In the genomic region with DNA sequence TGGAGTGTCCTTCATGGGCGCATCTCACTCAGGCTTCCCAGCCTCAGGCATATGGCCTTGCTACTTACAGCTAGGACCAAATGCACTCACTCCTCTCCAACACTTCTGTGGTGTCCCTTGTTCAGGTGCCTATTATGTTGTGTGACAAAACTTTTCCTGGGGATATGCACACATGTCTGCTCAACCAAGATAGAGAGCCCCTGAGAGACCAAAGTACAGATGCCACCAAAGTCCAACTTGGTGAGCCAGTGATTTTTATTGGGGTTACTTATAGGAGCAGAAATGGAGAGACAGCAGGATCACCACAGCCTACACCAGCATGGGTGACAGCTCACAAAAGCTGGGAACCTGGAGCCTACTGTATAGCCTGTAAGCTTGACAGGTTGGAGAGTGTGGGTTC, we compare ENCODE assay signal across 29 mouse cellular contexts.
"Had no signal": no experiment of that assay in that cellular context is flagged by ENCODE, and none has a peak within 500 bp of the region (broad histone marks: within the 10 kb centered on the region; RNA-seq: fewer than 3 reads in every experiment).

No protein-coding gene starts in this region.

- H3K4me2 ChIP-seq: limb, embryonic 12.5 days; limb, embryonic 13.5 days; limb, embryonic 15.5 days; liver, embryonic 11.5 days; liver, embryonic 12.5 days; liver, embryonic 13.5 days; liver, embryonic 15.5 days; lung, embryonic 14.5 days; lung, embryonic 15.5 days; midbrain, embryonic 11.5 days; midbrain, embryonic 12.5 days; midbrain, embryonic 13.5 days; midbrain, embryonic 15.5 days; neural tube, embryonic 12.5 days had no signal

- H3K9ac ChIP-seq: limb, embryonic 12.5 days; limb, embryonic 13.5 days; limb, embryonic 15.5 days; liver, embryonic 12.5 days; liver, embryonic 13.5 days; liver, embryonic 14.5 days; liver, embryonic 15.5 days; liver, postnatal 0 days; lung, embryonic 14.5 days; lung, embryonic 15.5 days; midbrain, embryonic 12.5 days; midbrain, embryonic 13.5 days; midbrain, embryonic 15.5 days; neural tube, embryonic 12.5 days had no signal

- H3K4me1 ChIP-seq: limb, embryonic 10.5 days; limb, embryonic 12.5 days; limb, embryonic 13.5 days; limb, embryonic 15.5 days; liver, embryonic 12.5 days; liver, embryonic 13.5 days; liver, embryonic 15.5 days; lung, embryonic 15.5 days; midbrain, embryonic 10.5 days; midbrain, embryonic 12.5 days; midbrain, embryonic 13.5 days; midbrain, embryonic 15.5 days; neural tube, embryonic 12.5 days had no signal

- H3K4me3 ChIP-seq: limb, embryonic 10.5 days; limb, embryonic 12.5 days; limb, embryonic 13.5 days; limb, embryonic 15.5 days; liver, embryonic 12.5 days; liver, embryonic 13.5 days; liver, embryonic 15.5 days; lung, embryonic 15.5 days; midbrain, embryonic 10.5 days; midbrain, embryonic 12.5 days; midbrain, embryonic 13.5 days; midbrain, embryonic 15.5 days; myocyte; neural tube, embryonic 12.5 days had no signal

- H3K27ac ChIP-seq: limb, embryonic 10.5 days; limb, embryonic 12.5 days; limb, embryonic 13.5 days; limb, embryonic 15.5 days; liver, embryonic 12.5 days; liver, embryonic 13.5 days; liver, embryonic 14.5 days; liver, embryonic 15.5 days; lung, embryonic 15.5 days; macrophage; midbrain, embryonic 10.5 days; midbrain, embryonic 12.5 days; midbrain, embryonic 13.5 days; midbrain, embryonic 15.5 days; neural tube, embryonic 12.5 days had no signal

- H3K9me3 ChIP-seq: limb, embryonic 10.5 days; limb, embryonic 12.5 days; limb, embryonic 13.5 days; limb, embryonic 15.5 days; liver, embryonic 12.5 days; liver, embryonic 13.5 days; liver, embryonic 15.5 days; lung, embryonic 15.5 days; midbrain, embryonic 10.5 days; midbrain, embryonic 12.5 days; midbrain, embryonic 13.5 days; midbrain, embryonic 15.5 days; neural tube, embryonic 12.5 days had no signal

- H3K27me3 ChIP-seq: limb, embryonic 12.5 days; limb, embryonic 13.5 days; limb, embryonic 15.5 days; liver, embryonic 12.5 days; liver, embryonic 13.5 days; liver, embryonic 15.5 days; lung, embryonic 15.5 days; midbrain, embryonic 12.5 days; midbrain, embryonic 13.5 days; midbrain, embryonic 15.5 days; neural tube, embryonic 12.5 days had no signal

- DNase-seq: left cerebral cortex, postnatal 4 days; liver; liver, embryonic 13.5 days; liver, postnatal 0 days; lung, adult 18-20 months; lung, adult 2 months; lung, embryonic 14.5 days; lung, postnatal 14 days; lung, postnatal 4 days; midbrain, embryonic 14.5 days had no signal

- ATAC-seq: liver, embryonic 12.5 days; liver, postnatal 0 days; lung, postnatal 0 days; midbrain, embryonic 13.5 days; midbrain, embryonic 15.5 days; midbrain, embryonic 16.5 days had no signal

- H3K36me3 ChIP-seq: limb, embryonic 10.5 days; limb, embryonic 12.5 days; limb, embryonic 13.5 days; limb, embryonic 15.5 days; liver, embryonic 12.5 days; liver, embryonic 13.5 days; liver, embryonic 15.5 days; lung, embryonic 15.5 days; midbrain, embryonic 10.5 days; midbrain, embryonic 12.5 days; midbrain, embryonic 13.5 days; midbrain, embryonic 15.5 days; neural tube, embryonic 12.5 days had no signal
